Mouse (Mus musculus) c-Kit-positive CD71-positive TER-119-negative erythroid progenitor cells, embryonic 14.5 days (primary cell): ENCODE measurements around the gene Hoxd12.
A peak's percentile ranks its signal among the peaks of the same experiment; 100 is the strongest.

ENCODE experiments used
- DNase-seq: peaks from one replicate; pipeline ENCODE4 v3.0.0-alpha.2; 2013; ENCODE audit warnings: low read depth

The Hoxd12 gene

GRCm38 (mm10) chr2:74709465-74710419, 34.9 kb downstream of the Hoxd12 start:
- DNase-seq: no peak

- no peak for DNase-seq
These were observed 36.2 kb downstream of the Hoxd12 start for GRCm38 (mm10) chr2:74710929-74711543.

- DNase-seq: no peak
These were observed 37.2 kb downstream of the Hoxd12 start, which contains the start of the genes Hoxd3 and Hoxd4 for GRCm38 (mm10) chr2:74711721-74712621. Gene Hoxd3, plus strand, starts transcription at chr2:74711927. Gene Hoxd4, plus strand, starts transcription at chr2:74711929.

- no peak for DNase-seq
These were observed 38.7 kb downstream of the Hoxd12 start for GRCm38 (mm10) chr2:74713239-74714150.

GRCm38 (mm10) chr2:74714156-74714789, 39.5 kb downstream of the Hoxd12 start:
- DNase-seq: no peak

- DNase-seq: no peak
These were observed 40.1 kb downstream of the Hoxd12 start for GRCm38 (mm10) chr2:74714881-74715280.

- peak; percentile 63 for DNase-seq
These were observed 40.9 kb downstream of the Hoxd12 start for GRCm38 (mm10) chr2:74715504-74716241.

- DNase-seq: no peak
These were observed 45.6 kb downstream of the Hoxd12 start for GRCm38 (mm10) chr2:74720384-74720783.

GRCm38 (mm10) chr2:74720955-74721491, 46.2 kb downstream of the Hoxd12 start:
- DNase-seq: no peak

GRCm38 (mm10) chr2:74721882-74722281, 47.1 kb downstream of the Hoxd12 start:
- DNase-seq: no peak

GRCm38 (mm10) chr2:74722949-74723348, 48.1 kb downstream of the Hoxd12 start:
- DNase-seq: no peak

- DNase-seq: no peak
These were observed 49.6 kb downstream of the Hoxd12 start for GRCm38 (mm10) chr2:74724244-74725015.

- no peak for DNase-seq
These were observed 50.4 kb downstream of the Hoxd12 start for GRCm38 (mm10) chr2:74725171-74725570.

GRCm38 (mm10) chr2:74726551-74726950, 51.7 kb downstream of the Hoxd12 start, which contains the start of gene Gm28230:
Gene Gm28230, plus strand, starts transcription at chr2:74726728.
- no peak for DNase-seq

- DNase-seq: no peak
These were observed 52.3 kb downstream of the Hoxd12 start for GRCm38 (mm10) chr2:74726973-74727639.
